Mouse (Mus musculus): ENCODE measurements around the gene Mfrp.
A peak's percentile ranks its signal among the peaks of the same experiment; 100 is the strongest.

Mfrp gene

GRCm38 (mm10) chr9:44078955-44079756 lies 22.4 kb upstream of the Mfrp start:
- no peak for DNase-seq

GRCm38 (mm10) chr9:44079997-44080780 lies 21.3 kb upstream of the Mfrp start:
- no peak for DNase-seq

- DNase-seq = no peak
Observed at GRCm38 (mm10) chr9:44080953-44081352, 20.6 kb upstream of the Mfrp start.

- DNase-seq = no peak
Observed at GRCm38 (mm10) chr9:44081581-44081980, 19.9 kb upstream of the Mfrp start.

- DNase-seq = no peak
Observed at GRCm38 (mm10) chr9:44082266-44082665, 19.3 kb upstream of the Mfrp start.

- DNase-seq = no peak
Observed at GRCm38 (mm10) chr9:44083392-44084121, 18.0 kb upstream of the Mfrp start.

GRCm38 (mm10) chr9:44084236-44084635 lies 17.3 kb upstream of the Mfrp start:
- no peak for DNase-seq

- peak; percentile 94 for DNase-seq
Observed at GRCm38 (mm10) chr9:44084659-44085229, 16.8 kb upstream of the Mfrp start.

- DNase-seq = no peak
Observed at GRCm38 (mm10) chr9:44085276-44085675, 16.3 kb upstream of the Mfrp start.

- DNase-seq = no peak
Observed at GRCm38 (mm10) chr9:44085741-44086665, 15.5 kb upstream of the Mfrp start.

- no peak for DNase-seq
Observed at GRCm38 (mm10) chr9:44086960-44087359, 14.6 kb upstream of the Mfrp start.

GRCm38 (mm10) chr9:44087761-44088455 lies 13.6 kb upstream of the Mfrp start:
- DNase-seq = peak; percentile 55

GRCm38 (mm10) chr9:44088877-44089608 lies 12.5 kb upstream of the Mfrp start:
- DNase-seq = no peak

GRCm38 (mm10) chr9:44093612-44094503 lies 7.7 kb upstream of the Mfrp start:
- DNase-seq = peak; percentile 84

- DNase-seq = no peak
Observed at GRCm38 (mm10) chr9:44094737-44095136, 6.8 kb upstream of the Mfrp start.

GRCm38 (mm10) chr9:44095781-44096180 lies 5.7 kb upstream of the Mfrp start:
- DNase-seq = no peak

- no peak for DNase-seq
Observed at GRCm38 (mm10) chr9:44096536-44096935, 5.0 kb upstream of the Mfrp start.

GRCm38 (mm10) chr9:44104881-44105280 lies 3.4 kb downstream of the Mfrp start:
- DNase-seq = no peak

GRCm38 (mm10) chr9:44105781-44106180 lies 4.3 kb downstream of the Mfrp start:
- no peak for DNase-seq
